ENCODE assay signal across 8 mouse cellular contexts in the genomic region with DNA sequence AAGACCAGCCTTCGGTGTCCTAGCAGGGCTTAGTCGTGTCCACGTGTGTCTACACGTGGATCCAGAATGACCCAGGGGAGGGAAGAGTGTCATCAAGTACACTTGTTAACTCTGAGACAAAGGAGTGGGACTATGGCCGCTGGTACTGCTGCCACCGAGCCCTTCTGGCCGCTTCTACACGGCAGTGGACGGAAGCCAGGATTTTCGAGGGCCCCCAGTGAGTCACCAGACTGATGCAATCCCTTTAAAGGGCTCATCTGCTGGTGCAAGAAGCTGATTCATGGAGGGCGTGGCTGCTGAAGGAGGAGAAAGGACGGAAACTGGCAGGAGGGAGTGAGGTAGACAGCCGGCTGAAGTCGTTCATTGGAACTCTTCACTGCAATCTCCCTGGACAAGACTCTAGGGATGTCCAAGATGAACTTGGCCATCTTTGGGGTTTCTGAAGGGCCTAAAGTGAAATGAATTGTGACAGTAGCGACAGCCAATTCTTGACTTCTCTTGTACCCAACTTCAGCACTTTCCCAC. TPM values are rescaled to one million over a fixed set of nuclear protein-coding genes. Genes with fewer than 3 reads are reported as not detected.
DNase-seq lines count a peak whose midpoint lies in the region; ATAC-seq and TF ChIP-seq lines count a peak whose summit lies in the region.

No protein-coding gene starts in this region.

- peak; percentile 65 for ATAC-seq in activated CD4-positive, CD25-positive, alpha-beta regulatory T cell, adult 4 months

- H3K36me3 ChIP-seq in megakaryocyte, embryonic 14.5 days (replicated peaks; ENCODE audit: low read length): peaks cover 63% of the 10 kb centered on the region

- peak; percentile 14; the same call in 1 of the 2 replicates for TF ChIP-seq POLR2A in cortical plate, adult 2 months (IDR thresholded peaks at IDR 0.05; ENCODE audit: extremely low read depth, insufficient read depth, low read length)

- peaks cover 5% of the 10 kb centered on the region for H3K4me1 ChIP-seq in cortical plate, adult 2 months (ENCODE audit: control insufficient read depth, insufficient read depth, low read length)
- H3K4me1 ChIP-seq in megakaryocyte, embryonic 14.5 days: peaks cover 94% of the 10 kb centered on the region

- TF ChIP-seq CTCF in cortical plate, adult 2 months (IDR thresholded peaks at IDR 0.05; ENCODE audit: extremely low read depth, insufficient read depth, low read length): no peak

- no peaks in the 10 kb centered on the region for H3K9me3 ChIP-seq in megakaryocyte, embryonic 14.5 days

- no peaks in the 10 kb centered on the region for H3K27me3 ChIP-seq in megakaryocyte, embryonic 14.5 days (replicated peaks)

- DNase-seq in gastrocnemius, adult 8-10 months (ENCODE audit: low spot score in 2 of 2): peak; percentile 86 to 91
- peak; percentile 88 for DNase-seq in induced T-regulatory cell, adult 2 months (ENCODE audit: low read depth)
- peak; percentile 79 to 88 for DNase-seq in left cerebral cortex, adult 9 months (ENCODE audit: low spot score in 2 of 2)
- DNase-seq in right cerebral cortex, adult 2 months (ENCODE audit: low spot score in 2 of 2): peak; percentile 86 to 90
- peak; percentile 65 for DNase-seq in urinary bladder, postnatal 10 days (ENCODE audit: low spot score)

- peak overlapping the region; percentile 91 for H3K4me3 ChIP-seq in cortical plate, adult 2 months (ENCODE audit: insufficient read depth, low read length)
- peak overlapping the region; percentile 96 for H3K4me3 ChIP-seq in megakaryocyte, embryonic 14.5 days (replicated peaks)

- H3K27ac ChIP-seq in cortical plate, adult 2 months (ENCODE audit: insufficient read depth, low read length): peak overlapping the region; percentile 65

RNA-seq across cellular contexts. Expression of gene Stk40, which starts 0.6 kb away (rescaled TPM):
- polyA plus RNA-seq in activated CD4-positive, CD25-positive, alpha-beta regulatory T cell, adult 4 months (2017; shearing (Covaris generic)): 10 to 100 TPM; 15.5 to 20.4 TPM
- 15.9 and 17.5 TPM in 2 replicates for polyA plus RNA-seq in cortical plate, adult 2 months (2012; rRNA removed)
- total RNA-seq in gastrocnemius, adult 8-10 months (2022): 100 to 1,000 TPM; 122 to 135 (median 128) TPM
- 99.5 and 105 TPM in 2 replicates for polyA plus RNA-seq in megakaryocyte, embryonic 14.5 days (2012; ENCODE audit: insufficient read depth, low replicate concordance)

RNA-seq across cellular contexts. Expression of gene Lsm10, which starts 6.7 kb away (rescaled TPM):
- 10 to 100 TPM; 67.3 to 70.5 TPM for polyA plus RNA-seq in activated CD4-positive, CD25-positive, alpha-beta regulatory T cell, adult 4 months (2017; shearing (Covaris generic))
- 25.5 TPM in 2 replicates for polyA plus RNA-seq in cortical plate, adult 2 months (2012; rRNA removed)
- 10 to 100 TPM in 1 of 4 experiments, 1 to 10 TPM in 3; 8.8 to 10.9 (median 9.4) TPM for total RNA-seq in gastrocnemius, adult 8-10 months (2022)
- polyA plus RNA-seq in megakaryocyte, embryonic 14.5 days (2012; ENCODE audit: insufficient read depth, low replicate concordance): 9.2 and 19.0 TPM in 2 replicates

RNA-seq across cellular contexts. Expression of gene Eva1b, which starts 44.4 kb away (rescaled TPM):
- polyA plus RNA-seq in activated CD4-positive, CD25-positive, alpha-beta regulatory T cell, adult 4 months (2017; shearing (Covaris generic)): 10 to 100 TPM; 18.8 to 19.0 TPM
- polyA plus RNA-seq in cortical plate, adult 2 months (2012; rRNA removed): 7.6 and 7.9 TPM in 2 replicates
- total RNA-seq in gastrocnemius, adult 8-10 months (2022): 1 to 10 TPM; 2.0 to 4.9 (median 2.6) TPM
- 18.4 and 56.4 TPM in 2 replicates for polyA plus RNA-seq in megakaryocyte, embryonic 14.5 days (2012; ENCODE audit: insufficient read depth, low replicate concordance)

RNA-seq across cellular contexts. Expression of gene Oscp1, which starts 44.8 kb away (rescaled TPM):
- polyA plus RNA-seq in activated CD4-positive, CD25-positive, alpha-beta regulatory T cell, adult 4 months (2017; shearing (Covaris generic)): under 1 TPM; 0.47 to 0.69 TPM
- polyA plus RNA-seq in cortical plate, adult 2 months (2012; rRNA removed): 20.3 and 21.4 TPM in 2 replicates
- total RNA-seq in gastrocnemius, adult 8-10 months (2022): 1 to 10 TPM; 1.2 to 3.2 (median 2.9) TPM
- polyA plus RNA-seq in megakaryocyte, embryonic 14.5 days (2012; ENCODE audit: insufficient read depth, low replicate concordance): not detected in 2 replicates

RNA-seq across cellular contexts. Expression of gene Mrps15, which starts 56.4 kb away (rescaled TPM):
- 10 to 100 TPM; 63.7 to 77.4 TPM for polyA plus RNA-seq in activated CD4-positive, CD25-positive, alpha-beta regulatory T cell, adult 4 months (2017; shearing (Covaris generic))
- polyA plus RNA-seq in cortical plate, adult 2 months (2012; rRNA removed): 65.7 and 73.3 TPM in 2 replicates
- 10 to 100 TPM; 62.8 to 70.5 (median 66.0) TPM for total RNA-seq in gastrocnemius, adult 8-10 months (2022)
- 107 and 153 TPM in 2 replicates for polyA plus RNA-seq in megakaryocyte, embryonic 14.5 days (2012; ENCODE audit: insufficient read depth, low replicate concordance)

Comparison
In these comparisons a context has a peak if more than half of its experiments do, and no peak if none do; other contexts are left out.
1. Peak in every context shown above with its lines: DNase-seq, ATAC-seq, H3K4me3 ChIP-seq and H3K27ac ChIP-seq.